Mouse (Mus musculus) urinary bladder, postnatal 4 days (tissue): ENCODE results near the gene Shisa8.
"Not testable (repeated sequence)": the region's sequence is repeated elsewhere in the genome, so short reads cannot be mapped to it uniquely, and the experiment has no call there.

Source experiments
- DNase-seq, 2 experiments: peaks; one replicate each; pipeline ENCODE4 v3.0.0; 2021 to 2022; ENCODE audit warnings: low spot score in 2 of 2

Shisa8 gene

GRCm38 (mm10) chr15:82212752-82213063, at the start of gene Shisa8:
Shisa8 (minus strand) TSS chr15:82212815.
- no peak for DNase-seq

GRCm38 (mm10) chr15:82259510-82259909, 46.9 kb upstream of the Shisa8 start:
- peak; percentile 34 to 80 for DNase-seq

GRCm38 (mm10) chr15:82255944-82256383, 43.3 kb upstream of the Shisa8 start:
- DNase-seq, result no peak

- no peak for DNase-seq
These were observed 42.6 kb upstream of the Shisa8 start for GRCm38 (mm10) chr15:82255248-82255647.

- DNase-seq, result no peak
These were observed 39.5 kb upstream of the Shisa8 start, which contains the start of gene 1500009C09Rik for GRCm38 (mm10) chr15:82252097-82252496. 1500009C09Rik (plus strand) TSS chr15:82252397.

- no peak for DNase-seq
These were observed 39.0 kb upstream of the Shisa8 start for GRCm38 (mm10) chr15:82251579-82251978.

- DNase-seq, result no peak
These were observed 34.6 kb upstream of the Shisa8 start for GRCm38 (mm10) chr15:82247131-82247776.

- DNase-seq, result not testable (repeated sequence)
These were observed 32.2 kb upstream of the Shisa8 start for GRCm38 (mm10) chr15:82244805-82245161.

GRCm38 (mm10) chr15:82244115-82244804, 31.6 kb upstream of the Shisa8 start, which contains the start of gene Cenpm:
Cenpm (minus strand) TSS chr15:82244748.
- peak; percentile 86 to 94 for DNase-seq

GRCm38 (mm10) chr15:82243742-82244114, 31.1 kb upstream of the Shisa8 start:
- DNase-seq, result no peak

- DNase-seq, result no peak
These were observed 30.7 kb upstream of the Shisa8 start for GRCm38 (mm10) chr15:82243311-82243710.

GRCm38 (mm10) chr15:82236565-82236964, 23.9 kb upstream of the Shisa8 start:
- DNase-seq, result peak; percentile 71 to 77

- DNase-seq, result no peak
These were observed 23.0 kb upstream of the Shisa8 start for GRCm38 (mm10) chr15:82235661-82236060.

GRCm38 (mm10) chr15:82232651-82233050, 20.0 kb upstream of the Shisa8 start:
- no peak for DNase-seq

- DNase-seq, result no peak
These were observed 19.2 kb upstream of the Shisa8 start for GRCm38 (mm10) chr15:82231591-82232378.

- no peak for DNase-seq
These were observed 18.5 kb upstream of the Shisa8 start for GRCm38 (mm10) chr15:82231100-82231499.

- no peak for DNase-seq
These were observed 17.5 kb upstream of the Shisa8 start for GRCm38 (mm10) chr15:82230098-82230611.

GRCm38 (mm10) chr15:82229542-82230045, 17.0 kb upstream of the Shisa8 start:
- DNase-seq, result no peak

- DNase-seq, result no peak
These were observed 13.2 kb upstream of the Shisa8 start for GRCm38 (mm10) chr15:82225769-82226168.

- DNase-seq, result no peak
These were observed 12.1 kb upstream of the Shisa8 start for GRCm38 (mm10) chr15:82224602-82225215.
